Mouse (Mus musculus): ENCODE measurements around the gene Cog1.

Cog1 gene

DNA sequence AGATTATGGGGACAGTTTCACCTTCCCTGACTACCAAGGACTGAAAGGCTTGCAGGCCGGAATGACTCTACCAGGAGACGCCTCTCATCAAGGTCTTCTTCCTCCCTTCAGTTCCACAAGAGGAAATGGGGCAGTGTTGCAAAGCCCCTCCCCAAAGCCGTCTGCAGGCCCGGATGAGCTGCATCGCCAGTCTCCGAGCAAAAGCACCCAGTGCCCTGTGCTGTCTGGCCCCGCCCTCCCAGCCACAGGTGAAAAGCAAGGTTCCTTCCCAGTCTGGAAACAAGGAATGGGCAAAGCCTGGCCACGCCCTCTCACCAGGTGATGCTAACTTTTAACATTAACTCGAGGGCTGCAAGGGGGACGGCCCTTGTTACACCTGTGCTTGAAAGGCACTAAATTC lies 17.7 kb downstream of the Cog1 start:
- no peak for DNase-seq (ENCODE audit: low read depth, low spot score)

- DNase-seq (ENCODE audit: low read depth, low spot score): no peak
Measured at GRCm38 (mm10) chr11:113667122-113667521, 18.2 kb downstream of the Cog1 start.

DNA sequence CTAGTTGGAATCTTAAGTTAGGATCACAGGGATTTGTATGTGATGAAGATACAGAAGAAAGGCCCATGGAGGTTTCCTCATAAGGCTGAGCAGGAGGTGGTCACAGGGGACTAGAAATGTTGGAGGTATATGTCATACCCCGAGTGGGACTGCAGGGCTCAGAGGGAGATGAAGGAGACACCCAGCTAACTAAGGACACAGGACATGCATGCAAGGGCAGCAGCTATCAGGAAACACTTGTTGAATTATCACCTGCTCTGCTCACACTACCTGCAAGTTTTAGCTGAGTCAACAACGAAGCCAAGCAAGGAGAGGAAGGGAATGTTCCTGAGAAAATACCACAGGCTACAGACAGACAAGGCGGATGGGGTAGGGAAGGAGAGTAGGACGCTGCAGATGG lies 18.7 kb downstream of the Cog1 start:
- no peak for DNase-seq (ENCODE audit: low read depth, low spot score)

DNA sequence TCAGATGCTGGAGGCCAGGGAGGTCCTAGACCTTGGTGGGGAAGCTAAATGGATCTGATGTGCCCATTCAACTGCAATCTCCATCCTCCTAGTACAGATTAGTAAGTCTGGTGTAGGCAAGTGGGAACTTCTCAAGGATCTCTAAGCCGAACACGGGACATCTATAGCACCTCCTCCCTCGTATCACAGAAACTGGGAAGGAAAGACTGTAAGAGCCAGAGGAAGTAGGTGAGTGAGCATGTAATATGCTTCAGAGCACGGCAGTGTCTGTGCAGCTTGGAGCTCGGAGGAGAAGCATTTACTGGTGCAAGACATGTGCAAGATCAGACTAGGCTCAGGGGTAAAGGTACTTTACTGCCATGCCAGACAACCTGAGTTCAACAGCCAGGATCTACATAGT lies 19.9 kb downstream of the Cog1 start:
- DNase-seq (ENCODE audit: low read depth, low spot score): no peak

GRCm38 (mm10) chr11:113669711-113670110 lies 20.7 kb downstream of the Cog1 start:
- no peak for DNase-seq (ENCODE audit: low read depth, low spot score)

- DNase-seq (ENCODE audit: low read depth, low spot score): no peak
Measured at GRCm38 (mm10) chr11:113673614-113674013, 24.6 kb downstream of the Cog1 start.

GRCm38 (mm10) chr11:113674595-113674994 lies 25.6 kb downstream of the Cog1 start:
- DNase-seq (ENCODE audit: low read depth, low spot score): no peak

GRCm38 (mm10) chr11:113676847-113677246 lies 27.9 kb downstream of the Cog1 start:
- DNase-seq (ENCODE audit: low read depth, low spot score): no peak

DNA sequence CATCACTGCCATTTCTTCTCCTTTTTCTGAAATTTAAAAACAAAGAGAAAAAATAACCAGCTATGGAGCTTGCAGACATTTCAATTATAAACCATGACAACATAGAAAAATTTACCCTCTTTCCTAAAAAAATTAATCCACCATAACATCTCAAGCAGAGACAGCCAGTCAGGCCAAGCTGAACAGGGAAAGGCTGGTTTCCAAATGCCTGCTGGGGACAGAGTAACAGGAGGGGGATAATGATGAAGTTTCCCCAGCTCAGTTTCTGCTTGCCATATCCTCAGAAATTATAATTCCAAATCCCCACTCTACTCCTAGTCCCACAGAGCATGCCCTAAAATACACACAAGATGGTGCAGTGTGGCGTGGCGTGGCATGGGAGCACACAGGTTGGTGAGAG lies 28.4 kb downstream of the Cog1 start:
- DNase-seq (ENCODE audit: low read depth, low spot score): no peak

- DNase-seq (ENCODE audit: low read depth, low spot score): no peak
Measured at GRCm38 (mm10) chr11:113678373-113678772, 29.4 kb downstream of the Cog1 start.

GRCm38 (mm10) chr11:113680954-113681353 lies 32.0 kb downstream of the Cog1 start:
- no peak for DNase-seq (ENCODE audit: low read depth, low spot score)

DNA sequence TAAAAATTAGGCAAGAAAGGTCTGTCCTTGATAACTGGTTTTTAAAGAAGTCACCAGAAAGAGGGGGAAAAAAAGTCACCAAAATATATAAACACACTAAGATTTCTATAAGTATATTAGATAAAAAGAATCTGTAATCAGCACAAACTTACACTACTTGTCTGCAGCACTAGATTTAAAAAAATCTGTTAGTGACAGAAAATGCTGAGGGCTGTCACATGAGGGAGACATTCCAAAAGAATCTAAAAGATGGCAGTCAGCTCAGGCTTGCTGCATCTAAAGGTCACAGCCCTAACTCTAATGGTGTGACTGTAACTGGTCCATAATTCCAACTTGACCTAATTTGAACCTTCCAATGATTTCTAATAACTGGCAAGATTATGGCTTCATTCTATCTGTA lies 33.0 kb downstream of the Cog1 start:
- no peak for DNase-seq (ENCODE audit: low read depth, low spot score)

- DNase-seq (ENCODE audit: low read depth, low spot score): no peak
Measured at GRCm38 (mm10) chr11:113682897-113683626, 34.1 kb downstream of the Cog1 start.

- DNase-seq (ENCODE audit: low read depth, low spot score): no peak
Measured at GRCm38 (mm10) chr11:113683627-113683956, 34.6 kb downstream of the Cog1 start.

- peak; percentile 92 for DNase-seq (ENCODE audit: low read depth, low spot score)
Measured at GRCm38 (mm10) chr11:113683957-113684706, 35.2 kb downstream of the Cog1 start, which contains the start of the genes Fam104a and D11Wsu47e. Fam104a (minus strand) TSS chr11:113684155. D11Wsu47e (plus strand) TSS chr11:113684412.

- DNase-seq (ENCODE audit: low read depth, low spot score): no peak
Measured at GRCm38 (mm10) chr11:113684707-113685426, 35.9 kb downstream of the Cog1 start.

DNA sequence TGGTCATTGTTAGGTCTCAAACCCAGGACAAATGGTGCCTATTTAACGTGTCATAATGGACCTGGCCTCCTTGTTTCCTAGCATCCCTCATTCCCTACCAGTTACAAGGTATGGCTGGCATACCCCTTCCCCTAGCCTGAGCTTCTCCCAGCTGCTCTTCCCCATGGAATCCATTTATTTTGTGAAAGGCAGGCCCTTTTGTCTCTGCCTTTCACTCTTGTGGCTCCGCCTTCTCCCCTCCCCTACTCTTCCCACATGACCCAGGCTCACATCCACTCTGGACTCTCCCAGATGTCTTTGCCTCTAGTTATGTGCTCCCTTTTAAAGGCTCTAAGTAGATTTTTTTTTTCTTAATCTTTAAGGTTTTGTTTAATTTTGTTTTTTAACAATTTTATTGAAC lies 38.1 kb downstream of the Cog1 start:
- no peak for DNase-seq (ENCODE audit: low read depth, low spot score)

DNA sequence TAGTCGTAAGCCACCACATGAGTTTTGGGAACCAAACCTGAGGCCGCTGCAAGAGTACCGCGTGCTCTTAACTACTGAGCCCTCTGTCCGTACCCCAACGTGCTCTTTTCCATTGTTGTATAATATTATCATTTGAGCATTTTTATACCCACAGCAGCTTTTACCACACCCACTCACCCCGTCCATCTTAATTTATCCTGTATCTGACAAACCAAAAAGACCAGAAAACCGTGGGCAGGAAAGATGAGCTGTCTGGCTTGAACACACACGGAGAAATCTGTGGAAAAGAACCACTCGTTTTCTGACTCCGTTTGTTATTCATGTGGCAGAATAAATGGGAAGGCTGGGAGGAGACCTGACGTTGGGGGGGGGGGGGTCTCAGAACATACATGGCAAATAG lies 41.5 kb downstream of the Cog1 start:
- peak; percentile 79 for DNase-seq (ENCODE audit: low read depth, low spot score)

GRCm38 (mm10) chr11:113691318-113691717 lies 42.3 kb downstream of the Cog1 start:
- DNase-seq (ENCODE audit: low read depth, low spot score): no peak

DNA sequence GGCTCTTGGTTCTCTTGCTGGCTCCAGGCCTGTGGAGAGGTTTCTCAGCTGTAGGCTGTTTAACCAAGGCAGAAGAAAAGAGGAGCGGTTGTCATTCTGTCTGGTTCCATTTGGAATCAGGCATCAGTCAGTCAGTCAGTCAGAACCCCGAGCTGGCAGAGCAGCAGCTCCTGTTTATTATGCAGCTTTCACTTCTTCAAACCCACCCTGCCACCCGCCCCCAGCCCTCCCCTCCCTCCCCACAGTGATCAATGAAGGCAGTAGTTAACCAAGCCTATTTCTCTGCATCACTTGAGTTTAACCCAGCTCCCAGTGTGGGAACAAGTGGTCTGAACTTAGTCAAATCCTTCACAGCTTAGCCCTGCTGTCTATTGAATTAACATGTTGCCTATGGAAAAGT lies 42.9 kb downstream of the Cog1 start:
- DNase-seq (ENCODE audit: low read depth, low spot score): no peak

DNA sequence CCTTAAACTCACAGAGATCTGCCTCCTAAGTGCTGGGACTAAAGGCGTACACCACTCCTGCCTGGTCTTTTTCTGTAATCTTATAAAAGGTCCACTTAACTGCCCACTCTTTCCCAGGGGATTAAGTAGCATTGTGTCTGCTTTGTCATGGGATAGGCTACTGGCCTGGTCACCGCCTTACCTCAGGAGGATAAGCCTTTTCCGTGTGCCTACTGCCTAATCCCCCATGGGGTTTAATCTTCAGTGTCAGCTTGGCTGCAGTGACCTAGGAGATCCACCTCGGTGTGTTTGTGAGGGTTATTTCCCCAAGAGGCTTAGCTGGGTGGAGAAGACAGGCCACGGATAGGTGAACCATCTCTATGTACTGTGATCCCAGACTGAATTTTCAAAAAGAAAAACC lies 48.6 kb downstream of the Cog1 start:
- DNase-seq (ENCODE audit: low read depth, low spot score): no peak

DNA sequence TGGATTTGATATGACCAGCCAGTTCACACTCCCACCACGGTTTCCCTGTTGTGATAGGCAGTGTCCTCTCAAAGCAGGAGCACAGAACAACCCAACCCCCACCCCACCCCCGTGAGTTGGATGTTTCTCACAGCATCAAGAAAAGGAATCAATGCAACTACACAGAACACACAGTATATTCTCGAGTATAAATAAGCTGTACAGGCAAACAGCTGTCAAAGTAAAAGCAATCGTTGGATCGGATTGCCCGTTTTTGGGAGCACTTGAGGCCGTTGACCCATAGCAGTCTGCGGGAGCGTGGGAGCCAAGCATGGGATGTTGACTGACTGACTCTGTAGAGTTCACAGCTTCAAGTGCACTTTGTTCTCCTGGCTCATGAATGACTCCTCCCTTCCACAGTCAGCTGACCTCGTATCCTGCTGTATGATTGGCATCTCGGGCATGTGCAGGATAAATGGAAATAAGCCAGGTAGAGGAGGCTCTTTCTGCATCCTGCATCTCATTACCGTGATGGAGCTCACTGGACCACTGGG lies 49.1 kb downstream of the Cog1 start:
- DNase-seq (ENCODE audit: low read depth, low spot score): no peak

Data from telencephalon, adult 2 months (tissue).